Mouse (Mus musculus) kidney, embryonic 15.5 days (tissue): ENCODE results near the gene Glis1. TPM values are rescaled to one million over a fixed set of nuclear protein-coding genes. Genes with fewer than 3 reads are reported as not detected.

Experiments used
- ATAC-seq: fragments of 200-750 bp; cut with Nextera tagmentation; replicated peaks from 2 replicates; pipeline ENCODE4 v1.8.0; 2017; ENCODE audit warnings: moderate TSS enrichment; ENCODE audit not compliant: low FRiP score
- H3K27ac ChIP-seq: fragments of 300-500 bp; sonication (generic); 2 replicates; pipeline ENCODE4 v1.5.1; 2015; ENCODE audit warnings: mild to moderate bottlenecking, inconsistent platforms
- H3K27me3 ChIP-seq: fragments of 300-500 bp; sonication (generic); 2 replicates; pipeline ENCODE4 v1.6.1; 2015; ENCODE audit warnings: inconsistent platforms
- H3K36me3 ChIP-seq: fragments of 300-500 bp; sonication (generic); 2 replicates; pipeline ENCODE4 v1.6.1; 2015; ENCODE audit warnings: inconsistent platforms
- H3K4me1 ChIP-seq: fragments of 300-500 bp; sonication (generic); 2 replicates; pipeline ENCODE4 v1.6.1; 2015; ENCODE audit warnings: inconsistent platforms
- H3K4me2 ChIP-seq: fragments of 300-500 bp; sonication (generic); 2 replicates; pipeline ENCODE4 v1.6.1; 2015; ENCODE audit warnings: moderate library complexity, mild to moderate bottlenecking, inconsistent platforms
- H3K4me3 ChIP-seq: fragments of 300-500 bp; sonication (generic); replicated peaks from 2 replicates; pipeline ENCODE4 v1.5.1; 2015; ENCODE audit warnings: mild to moderate bottlenecking, inconsistent platforms
- H3K9ac ChIP-seq: fragments of 300-500 bp; sonication (generic); 2 replicates; pipeline ENCODE4 v1.6.1; 2015; ENCODE audit warnings: mild to moderate bottlenecking, inconsistent platforms
- H3K9me3 ChIP-seq: fragments of 300-500 bp; sonication (generic); replicated peaks from 2 replicates; pipeline ENCODE4 v1.6.1; 2016; ENCODE audit warnings: inconsistent platforms
- WGBS: fragments of 180-500 bp; shearing (Covaris S2); methylation state at CpG from one replicate; pipeline ENCODE4 v1.1.7; 2015; ENCODE audit warnings: mixed read lengths; 5-methylcytosine and 5-hydroxymethylcytosine counted together
- polyA plus RNA-seq: library from polyadenylated mRNA; unstranded; fragments of >200 nt; fragmentation: Nextera tagmentation; extraction: Ambion mirVana; gene quantifications from 2 replicates; pipeline ENCODE4 v1.2.1, GENCODE M21; 2015

Glis1 gene
- polyA plus RNA-seq, 1 experiment from 2014 or later, result 6.4 TPM

DNA sequence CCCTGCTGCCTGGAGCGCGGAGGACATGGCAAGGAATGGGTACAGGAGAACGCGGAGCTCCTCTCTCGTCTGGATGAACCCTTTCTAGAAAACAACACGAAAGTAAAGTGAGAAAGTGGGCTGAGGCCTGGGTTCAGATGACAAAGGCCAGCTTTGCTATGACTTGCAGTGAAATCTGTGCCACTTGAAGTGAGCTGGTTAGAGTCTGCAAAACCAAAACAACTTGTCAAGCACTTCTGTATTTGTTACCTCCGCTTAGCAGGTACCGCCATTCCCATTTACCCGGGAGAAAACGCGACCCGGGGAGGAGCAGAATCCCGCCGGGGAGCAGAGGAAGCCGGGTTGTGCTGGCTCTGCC, 414 bp upstream of the Glis1 start:
- no peaks in the 10 kb centered on the region for H3K36me3 ChIP-seq
- no peak overlapping the region for H3K27ac ChIP-seq
- peak overlapping the region; percentile 89 for H3K4me2 ChIP-seq
- WGBS, result 5% methylated on average over 15 of the region's 15 CpGs
- H3K9me3 ChIP-seq, result no peaks in the 10 kb centered on the region
- peaks cover 39% of the 10 kb centered on the region for H3K4me1 ChIP-seq
- peaks cover 77% of the 10 kb centered on the region for H3K27me3 ChIP-seq
- peak overlapping the region; percentile 64 for H3K4me3 ChIP-seq
- ATAC-seq, result no peak
- H3K9ac ChIP-seq, result peak overlapping the region; percentile 52; the same call in 1 of the 2 replicates

DNA sequence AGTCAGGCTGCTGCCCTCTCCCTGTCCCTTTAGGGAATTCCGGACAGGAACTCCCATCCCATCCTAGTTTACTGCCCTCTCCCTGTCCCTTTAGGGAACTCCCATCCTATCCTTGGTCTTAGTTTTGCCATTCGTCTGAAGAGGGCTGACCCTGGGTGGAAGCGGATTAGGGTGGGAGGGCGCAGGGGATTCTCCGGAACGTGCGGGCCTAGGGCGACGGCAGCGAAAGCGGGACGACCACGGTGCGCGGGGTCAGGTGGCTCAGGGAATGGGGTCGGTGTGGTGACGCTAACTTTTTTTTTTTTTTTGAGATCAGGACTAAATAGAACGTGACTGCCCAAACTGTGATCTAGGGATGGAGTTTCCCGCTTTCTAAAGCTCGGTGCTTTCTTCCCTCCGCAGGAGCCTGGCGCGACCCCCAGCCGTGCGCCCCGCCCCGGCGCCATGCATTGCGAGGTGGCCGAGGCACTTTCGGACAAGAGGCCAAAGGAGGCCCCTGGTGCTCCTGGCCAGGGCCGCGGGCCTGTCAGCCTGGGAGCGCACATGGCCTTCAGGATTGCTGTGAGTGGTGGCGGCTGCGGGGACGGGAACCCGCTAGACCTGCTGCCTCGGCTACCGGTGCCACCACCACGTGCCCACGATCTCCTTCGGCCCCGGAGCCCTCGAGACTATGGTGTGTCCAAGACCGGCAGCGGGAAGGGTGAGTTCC, 1.0 kb downstream of the Glis1 start:
- Histone ChIP-seq H3K36me3 (no peaks in the 10 kb centered on the region), H3K9ac (peak overlapping the region; percentile 52; the same call in 1 of the 2 replicates), H3K4me1 (peaks cover 46% of the 10 kb centered on the region), H3K27ac (no peak overlapping the region), H3K4me2 (peak overlapping the region; percentile 89), H3K27me3 (peaks cover 84% of the 10 kb centered on the region), H3K4me3 (peak overlapping the region; percentile 64), H3K9me3 (no peaks in the 10 kb centered on the region)
- ATAC-seq, result peak; percentile 12
- WGBS, result 2% methylated on average over 47 of the region's 47 CpGs

DNA sequence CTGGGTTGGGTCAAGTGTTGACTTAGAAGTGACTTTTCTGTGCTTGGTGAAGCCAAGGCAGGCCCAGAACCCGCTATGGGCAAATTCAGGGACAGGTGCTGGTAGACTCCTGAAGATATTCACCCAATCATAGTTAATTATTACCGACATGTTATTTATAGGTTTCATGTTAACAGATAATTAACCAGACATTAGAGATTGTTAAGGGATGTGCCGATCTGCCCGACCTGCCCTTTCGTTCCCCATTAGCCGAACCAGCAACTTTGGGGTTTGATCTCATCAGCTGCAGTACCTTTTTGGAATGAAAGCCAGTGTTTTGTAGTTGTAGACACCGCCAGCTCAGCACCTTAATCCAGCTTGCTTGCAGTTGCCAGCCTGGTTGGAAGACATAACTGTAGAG, 2.1 kb downstream of the Glis1 start:
- WGBS, result 80% methylated on average over 7 of the region's 7 CpGs
- no peak overlapping the region for H3K9ac ChIP-seq
- no peaks in the 10 kb centered on the region for H3K36me3 ChIP-seq
- peaks cover 57% of the 10 kb centered on the region for H3K4me1 ChIP-seq
- no peak overlapping the region for H3K27ac ChIP-seq
- no peak for ATAC-seq
- H3K4me3 ChIP-seq, result no peak overlapping the region
- no peaks in the 10 kb centered on the region for H3K9me3 ChIP-seq
- H3K27me3 ChIP-seq, result peaks cover 86% of the 10 kb centered on the region
- no peak overlapping the region for H3K4me2 ChIP-seq

DNA sequence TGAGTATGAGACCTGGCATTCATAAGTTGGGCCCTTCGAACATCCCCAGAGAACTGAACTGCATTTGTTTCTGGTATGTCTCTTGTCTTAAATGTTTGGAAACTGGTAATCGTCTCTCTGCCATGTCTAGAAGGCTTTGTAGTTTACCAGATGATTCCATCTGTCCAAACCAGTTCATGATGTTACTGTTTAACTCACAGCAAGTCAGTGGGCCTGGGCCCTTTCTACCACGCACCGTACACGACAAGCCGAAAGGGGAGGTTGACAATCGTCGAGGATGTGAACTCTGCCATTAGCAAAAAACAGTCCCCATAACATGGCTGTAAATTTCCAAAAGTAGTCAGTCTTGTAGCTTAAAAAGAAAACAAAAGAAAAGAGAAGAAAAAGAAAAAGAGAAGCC, 4.3 kb downstream of the Glis1 start:
- H3K9ac ChIP-seq, result no peak overlapping the region
- H3K4me1 ChIP-seq, result peaks cover 77% of the 10 kb centered on the region
- no peak overlapping the region for H3K27ac ChIP-seq
- H3K9me3 ChIP-seq, result no peaks in the 10 kb centered on the region
- no peaks in the 10 kb centered on the region for H3K36me3 ChIP-seq
- H3K4me3 ChIP-seq, result no peak overlapping the region
- no peak overlapping the region for H3K4me2 ChIP-seq
- WGBS, result 65% methylated on average over 8 of the region's 8 CpGs
- ATAC-seq, result no peak
- H3K27me3 ChIP-seq, result peaks cover 93% of the 10 kb centered on the region

DNA sequence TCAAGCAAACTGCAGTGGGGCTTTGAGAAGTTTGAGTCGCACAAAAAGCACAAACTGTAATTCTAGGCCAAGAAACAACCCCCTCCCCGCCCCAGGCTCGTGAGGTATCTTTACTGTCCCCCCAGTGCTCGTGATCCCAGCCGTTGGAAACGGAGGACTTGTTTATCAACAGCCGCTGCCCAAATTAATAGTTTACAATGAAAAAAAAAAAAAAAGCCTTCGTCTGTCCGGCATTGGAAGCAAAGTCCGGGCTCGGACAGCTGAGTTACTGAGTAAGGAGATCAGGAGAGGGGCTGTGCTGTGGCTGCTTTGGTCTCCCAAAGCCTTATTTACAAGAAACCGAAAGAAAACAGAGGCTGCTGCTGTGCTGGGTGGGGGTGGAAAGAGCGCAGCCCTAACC, 5.9 kb downstream of the Glis1 start:
- Histone ChIP-seq H3K4me1 (peaks cover 67% of the 10 kb centered on the region), H3K27me3 (peaks cover 93% of the 10 kb centered on the region), H3K4me3 (peak overlapping the region; percentile 19), H3K36me3 (no peaks in the 10 kb centered on the region), H3K4me2 (peak overlapping the region; percentile 45), H3K9me3 (0 out of 2 replicates have a peak, but pooled peaks cover 4% of the 10 kb centered on the region), H3K9ac (no peak overlapping the region), H3K27ac (no peak overlapping the region)
- WGBS, result 19% methylated on average over 13 of the region's 13 CpGs
- ATAC-seq, result no peak

DNA sequence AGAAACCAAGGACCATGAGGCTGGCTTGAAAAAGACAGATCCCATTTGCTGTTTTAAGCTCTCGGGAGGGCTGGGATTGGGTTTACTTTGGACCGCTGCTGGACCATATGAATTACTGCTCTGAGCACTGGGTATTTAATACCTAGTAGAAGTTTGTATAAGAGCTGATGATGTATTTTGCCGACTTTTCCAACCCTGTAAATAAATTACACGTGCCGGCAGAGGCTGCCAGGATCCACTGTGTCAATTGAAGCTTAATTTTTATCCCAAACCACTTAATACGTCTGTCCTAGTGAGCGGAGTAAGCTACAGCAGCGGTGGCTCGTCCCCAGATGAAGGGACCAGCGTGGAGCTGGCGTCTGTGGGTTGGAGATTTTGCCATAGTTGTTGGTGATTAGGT, 7.9 kb downstream of the Glis1 start:
- Histone ChIP-seq H3K9me3 (0 out of 2 replicates have a peak, but pooled peaks cover 4% of the 10 kb centered on the region), H3K9ac (no peak overlapping the region), H3K36me3 (no peaks in the 10 kb centered on the region), H3K4me3 (peak overlapping the region; percentile 24), H3K27me3 (peaks cover 93% of the 10 kb centered on the region), H3K4me1 (peaks cover 59% of the 10 kb centered on the region), H3K27ac (0 out of 2 replicates have a peak overlapping the region, but pooled peaks have one; percentile 20), H3K4me2 (peak overlapping the region; percentile 48)
- WGBS, result 28% methylated on average over 11 of the region's 11 CpGs
- ATAC-seq, result no peak

DNA sequence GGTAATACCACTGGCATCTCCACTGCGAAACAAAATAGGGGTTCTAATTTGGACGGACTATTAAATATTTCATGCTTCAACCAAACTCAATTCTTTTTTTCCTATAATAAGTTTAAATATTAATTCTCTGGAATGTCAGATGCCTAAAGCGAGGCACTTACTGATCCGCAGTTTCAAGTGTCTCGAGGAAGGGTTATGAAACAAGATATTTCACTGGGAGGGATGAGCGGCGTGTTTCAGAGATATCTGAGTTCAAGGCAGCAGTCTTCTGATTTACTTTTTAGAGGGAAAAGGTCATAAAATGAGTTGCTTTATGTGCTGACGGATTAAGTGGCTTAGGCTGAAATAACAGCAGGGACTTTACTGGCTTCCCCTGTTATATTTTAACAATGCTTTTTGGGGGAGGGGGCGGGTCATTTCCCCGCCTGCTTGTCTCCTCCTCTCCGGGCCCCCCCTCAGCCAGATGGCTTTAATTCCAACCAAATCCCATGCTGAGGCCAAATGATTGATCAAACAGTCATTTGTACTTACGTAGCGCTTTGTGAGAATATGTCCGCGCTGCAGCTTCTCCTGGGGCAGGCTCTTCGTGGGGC, 8.6 kb downstream of the Glis1 start:
- Histone ChIP-seq H3K27me3 (peaks cover 90% of the 10 kb centered on the region), H3K4me3 (peak overlapping the region; percentile 24; the same call in 1 of the 2 replicates), H3K4me2 (peak overlapping the region; percentile 48), H3K4me1 (peaks cover 52% of the 10 kb centered on the region), H3K9ac (no peak overlapping the region), H3K27ac (no peak overlapping the region), H3K36me3 (no peaks in the 10 kb centered on the region), H3K9me3 (0 out of 2 replicates have a peak, but pooled peaks cover 4% of the 10 kb centered on the region)
- 22% methylated on average over 16 of the region's 16 CpGs for WGBS
- no peak for ATAC-seq

DNA sequence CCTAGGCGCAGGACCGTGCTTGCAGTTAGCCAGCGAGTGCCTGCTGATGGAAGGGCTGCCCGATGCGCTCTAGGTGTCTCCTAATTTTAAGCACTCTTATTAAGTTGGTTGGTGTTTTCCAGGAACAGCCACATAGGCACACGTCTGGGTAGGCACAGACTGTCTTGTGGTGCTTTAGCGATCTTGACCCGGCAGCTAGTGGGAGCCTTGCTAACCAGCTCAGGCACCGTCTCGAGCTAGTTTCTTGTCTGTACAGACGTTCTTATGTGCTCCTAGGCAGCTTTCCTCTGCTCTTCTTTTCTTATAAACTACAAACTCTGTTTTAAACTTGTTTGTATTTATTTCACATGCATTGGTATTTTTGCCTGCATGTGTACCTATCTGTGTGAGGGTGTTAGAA, 9.2 kb downstream of the Glis1 start:
- Histone ChIP-seq H3K4me1 (peaks cover 46% of the 10 kb centered on the region), H3K4me2 (peak overlapping the region; percentile 48), H3K27me3 (peaks cover 90% of the 10 kb centered on the region), H3K9ac (no peak overlapping the region), H3K36me3 (no peaks in the 10 kb centered on the region), H3K4me3 (no peak overlapping the region), H3K27ac (no peak overlapping the region), H3K9me3 (0 out of 2 replicates have a peak, but pooled peaks cover 4% of the 10 kb centered on the region)
- WGBS, result 53% methylated on average over 11 of the region's 11 CpGs
- no peak for ATAC-seq

DNA sequence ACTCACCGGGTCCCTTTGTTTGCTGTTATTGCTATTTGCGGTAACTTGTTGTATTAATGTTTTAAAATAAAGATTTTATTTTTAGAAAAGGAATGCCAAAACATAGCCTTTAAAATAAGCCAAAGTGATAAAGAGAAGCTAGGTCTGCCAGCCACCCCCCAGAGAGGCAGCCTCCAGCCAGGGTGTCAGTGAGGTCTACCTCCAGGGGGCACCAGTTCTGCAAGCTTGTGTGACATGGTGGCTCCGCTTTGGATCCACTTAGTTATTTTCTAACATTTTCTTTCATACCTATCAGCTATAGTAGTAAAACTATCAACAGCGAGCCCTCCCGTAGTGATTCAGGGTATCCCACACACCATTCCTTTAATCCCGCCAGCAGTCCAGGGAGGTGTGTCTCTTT, 14.1 kb downstream of the Glis1 start:
- no peak overlapping the region for H3K4me2 ChIP-seq
- no peak overlapping the region for H3K4me3 ChIP-seq
- H3K4me1 ChIP-seq, result peaks cover 17% of the 10 kb centered on the region
- H3K36me3 ChIP-seq, result no peaks in the 10 kb centered on the region
- H3K27me3 ChIP-seq, result peaks cover 64% of the 10 kb centered on the region
- WGBS, result 80% methylated on average over 6 of the region's 6 CpGs
- ATAC-seq, result no peak
- 0 out of 2 replicates have a peak, but pooled peaks cover 4% of the 10 kb centered on the region for H3K9me3 ChIP-seq
- H3K9ac ChIP-seq, result no peak overlapping the region
- H3K27ac ChIP-seq, result no peak overlapping the region

DNA sequence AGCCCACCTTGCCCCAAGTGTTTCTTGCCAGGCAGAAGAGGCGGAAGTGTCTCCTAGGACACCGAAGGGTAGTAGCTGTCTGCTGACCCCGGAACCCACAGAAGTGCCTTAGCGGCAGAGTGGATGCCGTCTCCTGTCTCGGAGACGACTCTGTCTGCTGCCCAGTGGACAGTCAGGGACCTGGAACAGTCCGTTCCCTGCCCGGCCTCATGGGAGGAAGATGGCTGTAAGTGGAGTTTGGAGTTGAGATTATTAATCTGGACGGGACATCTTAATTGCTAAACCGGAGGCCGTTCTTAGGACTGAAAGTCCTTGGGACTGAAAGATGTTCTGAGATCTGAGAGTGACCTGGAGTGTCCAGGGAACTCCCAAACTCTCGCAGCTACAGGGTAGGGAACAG, 15.1 kb downstream of the Glis1 start:
- ATAC-seq, result no peak
- Histone ChIP-seq H3K9me3 (0 out of 2 replicates have a peak, but pooled peaks cover 4% of the 10 kb centered on the region), H3K4me1 (peaks cover 10% of the 10 kb centered on the region; the same call in 1 of the 2 replicates), H3K36me3 (no peaks in the 10 kb centered on the region), H3K27me3 (peaks cover 54% of the 10 kb centered on the region), H3K4me3 (no peak overlapping the region), H3K4me2 (no peak overlapping the region), H3K9ac (no peak overlapping the region), H3K27ac (no peak overlapping the region)
- 81% methylated on average over 13 of the region's 13 CpGs for WGBS

DNA sequence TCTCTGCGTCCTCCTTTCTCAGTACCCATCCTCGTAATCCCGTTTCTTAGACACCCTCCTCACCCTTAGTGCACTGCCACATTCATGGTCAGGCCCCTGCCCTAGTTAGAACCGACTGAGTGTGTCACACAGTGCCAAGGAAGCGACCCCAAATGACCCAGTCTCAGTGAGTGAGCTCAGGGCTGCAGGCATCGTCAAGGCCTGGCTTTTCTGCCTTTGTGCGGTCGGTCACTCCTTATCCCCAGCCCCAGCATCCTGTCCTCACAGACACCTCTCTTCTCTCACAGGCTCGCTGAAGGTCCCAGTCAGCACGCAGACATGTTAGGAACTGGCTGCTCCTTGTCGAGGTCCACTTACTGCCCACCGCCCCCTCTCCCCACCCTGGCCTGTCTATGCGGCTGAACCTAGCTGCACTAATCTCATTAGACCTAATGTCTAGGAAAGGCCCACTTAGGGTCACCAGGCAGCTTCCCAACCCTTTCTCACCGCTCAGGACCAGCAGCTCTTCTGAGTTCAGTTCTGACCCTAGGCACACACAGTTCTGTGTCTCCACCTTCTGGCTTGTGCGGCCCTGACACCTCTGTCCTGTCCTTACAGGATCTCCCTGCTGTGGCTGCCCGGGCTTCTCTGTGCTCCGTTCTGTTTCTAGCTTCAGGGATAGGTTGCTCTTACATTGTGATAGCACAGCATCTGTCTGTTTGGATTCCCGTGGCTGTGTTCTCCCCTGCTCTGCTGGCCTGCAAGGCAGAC, 18.1 kb downstream of the Glis1 start:
- H3K4me2 ChIP-seq, result no peak overlapping the region
- WGBS, result 67% methylated on average over 18 of the region's 18 CpGs
- H3K4me3 ChIP-seq, result no peak overlapping the region
- no peaks in the 10 kb centered on the region for H3K9me3 ChIP-seq
- ATAC-seq, result no peak; the same call in 1 of the 2 replicates
- no peak overlapping the region for H3K9ac ChIP-seq
- peaks cover 27% of the 10 kb centered on the region for H3K27me3 ChIP-seq
- H3K4me1 ChIP-seq, result peaks cover 18% of the 10 kb centered on the region
- no peak overlapping the region for H3K27ac ChIP-seq
- no peaks in the 10 kb centered on the region for H3K36me3 ChIP-seq
